Mouse (Mus musculus): ENCODE data around the gene Ctsk. TPM values are rescaled to one million over a fixed set of nuclear protein-coding genes. Genes with fewer than 3 reads are reported as not detected.

The Ctsk gene
- polyA plus RNA-seq, 1 experiment from 2014 or later, result 18.3 TPM

Other genes with a start within 250 kb of the Ctsk start
- 1.0 and 1.1 TPM in 2 replicates for gene Bnipl, start 248.1 kb upstream of the Ctsk start, polyA plus RNA-seq (2016; fragmentation: Nextera tagmentation; extraction: Ambion mirVana)
- gene Mindy1, start 217.9 kb upstream of the Ctsk start, polyA plus RNA-seq (2016; fragmentation: Nextera tagmentation; extraction: Ambion mirVana), result 45.7 and 51.1 TPM in 2 replicates
- 37.0 and 37.9 TPM in 2 replicates for gene Prune1, start 217.2 kb upstream of the Ctsk start, polyA plus RNA-seq (2016; fragmentation: Nextera tagmentation; extraction: Ambion mirVana)
- 0.87 and 1.1 TPM in 2 replicates for gene Anxa9, start 192.1 kb upstream of the Ctsk start, polyA plus RNA-seq (2016; fragmentation: Nextera tagmentation; extraction: Ambion mirVana)
- gene Cers2, start 184.5 kb upstream of the Ctsk start, polyA plus RNA-seq (2016; fragmentation: Nextera tagmentation; extraction: Ambion mirVana), result 115 TPM in 2 replicates
- gene Setdb1, start 142.1 kb upstream of the Ctsk start, polyA plus RNA-seq (2016; fragmentation: Nextera tagmentation; extraction: Ambion mirVana), result 56.3 and 62.9 TPM in 2 replicates
- not detected in 2 replicates for gene 4930558C23Rik, start 96.4 kb upstream of the Ctsk start, polyA plus RNA-seq (2016; fragmentation: Nextera tagmentation; extraction: Ambion mirVana)
- gene Arnt, start 64.9 kb upstream of the Ctsk start, polyA plus RNA-seq (2016; fragmentation: Nextera tagmentation; extraction: Ambion mirVana), result 34.3 and 37.7 TPM in 2 replicates
- 9.3 and 12.0 TPM in 2 replicates for gene Ctss, start 27.5 kb downstream of the Ctsk start, polyA plus RNA-seq (2016; fragmentation: Nextera tagmentation; extraction: Ambion mirVana)
- gene Hormad1, start 60.4 kb downstream of the Ctsk start, polyA plus RNA-seq (2016; fragmentation: Nextera tagmentation; extraction: Ambion mirVana), result not detected in 2 replicates
- 33.7 and 34.7 TPM in 2 replicates for gene Golph3l, start 89.7 kb downstream of the Ctsk start, polyA plus RNA-seq (2016; fragmentation: Nextera tagmentation; extraction: Ambion mirVana)
- 91.3 and 97.5 TPM in 2 replicates for gene Ensa, start 125.7 kb downstream of the Ctsk start, polyA plus RNA-seq (2016; fragmentation: Nextera tagmentation; extraction: Ambion mirVana)
- 86.4 TPM in 2 replicates for gene Mcl1, start 159.5 kb downstream of the Ctsk start, polyA plus RNA-seq (2016; fragmentation: Nextera tagmentation; extraction: Ambion mirVana)
- gene Adamtsl4, start 188.7 kb downstream of the Ctsk start, polyA plus RNA-seq (2016; fragmentation: Nextera tagmentation; extraction: Ambion mirVana), result 0.65 and 1.2 TPM in 2 replicates
- gene Ecm1, start 240.3 kb downstream of the Ctsk start, polyA plus RNA-seq (2016; fragmentation: Nextera tagmentation; extraction: Ambion mirVana), result 12.6 and 13.2 TPM in 2 replicates

Data from hindbrain, embryonic 12.5 days (tissue).